Mouse (Mus musculus) cerebellum, adult 9-11 months (tissue): ENCODE measurements around the gene Slc2a9.

Experiments
- DNase-seq: peaks from one replicate; pipeline ENCODE4 v3.0.0; 2022

Slc2a9 gene

GRCm38 (mm10) chr5:38366650-38367470, 136.1 kb downstream of the Slc2a9 start:
- DNase-seq, result no peak

DNA sequence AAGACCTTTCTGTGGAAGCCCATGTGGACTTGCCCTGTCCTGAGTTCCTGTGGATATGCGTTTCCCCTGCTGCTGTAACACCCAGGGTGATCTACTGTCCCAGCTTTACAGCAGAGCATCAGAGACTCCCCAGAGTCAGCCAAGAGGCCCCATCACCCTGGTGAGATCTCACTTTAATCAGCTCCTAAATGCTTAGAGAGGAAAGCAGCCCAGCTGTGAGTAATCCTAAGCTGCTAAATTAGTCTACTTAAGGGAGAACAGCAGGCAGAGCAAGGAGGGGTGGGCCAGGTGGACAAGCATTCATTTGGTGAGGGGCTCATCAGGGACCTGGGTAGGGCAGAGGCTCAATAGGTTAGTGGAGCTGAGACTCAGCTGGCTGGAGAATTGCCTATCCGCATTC, 137.4 kb downstream of the Slc2a9 start:
- no peak for DNase-seq

DNA sequence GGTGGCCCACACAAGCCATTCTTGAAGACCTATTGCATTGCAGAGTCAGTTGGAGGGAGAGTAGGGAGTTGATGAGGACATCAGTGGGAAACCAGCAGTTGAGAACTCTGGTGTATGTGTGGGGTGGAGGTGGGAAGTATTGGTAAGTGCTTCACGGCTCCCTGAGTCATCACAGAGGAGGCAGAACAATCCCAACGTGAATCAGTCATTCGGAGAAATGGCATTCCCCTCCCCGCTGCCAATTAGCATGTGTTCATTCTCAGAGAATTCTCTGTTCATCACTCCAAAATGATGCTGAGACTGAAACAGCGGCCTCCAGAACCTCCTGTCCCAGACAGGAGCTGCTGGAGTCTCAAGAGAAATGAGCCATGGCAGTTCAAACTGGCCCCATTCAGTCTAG, 138.5 kb downstream of the Slc2a9 start:
- DNase-seq, result no peak

DNA sequence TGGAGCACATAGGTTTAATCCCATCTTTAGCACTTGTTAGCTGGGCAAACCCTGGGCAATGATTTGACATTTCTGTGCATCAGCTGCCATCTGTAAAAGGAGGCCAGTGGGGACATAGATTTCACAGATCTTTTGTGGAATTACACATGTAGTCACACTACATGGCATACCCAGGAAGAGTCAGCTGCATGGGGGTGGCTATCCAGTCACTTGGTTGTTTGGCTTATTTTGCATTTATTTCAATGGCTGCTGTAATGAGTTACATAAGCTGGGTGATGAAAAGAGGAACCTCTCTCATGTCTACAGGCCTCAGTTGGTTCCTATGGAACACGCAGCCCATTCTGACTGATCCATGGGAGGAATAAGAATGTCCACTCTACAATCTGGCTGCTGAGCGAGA, 143.2 kb downstream of the Slc2a9 start:
- no peak for DNase-seq

- no peak for DNase-seq
Observed at GRCm38 (mm10) chr5:38356927-38357326, 146.0 kb downstream of the Slc2a9 start.

- DNase-seq, result no peak
Observed at GRCm38 (mm10) chr5:38350351-38350929, 152.5 kb downstream of the Slc2a9 start.

GRCm38 (mm10) chr5:38346646-38347432, 156.1 kb downstream of the Slc2a9 start:
- no peak for DNase-seq

GRCm38 (mm10) chr5:38343101-38343500, 159.8 kb downstream of the Slc2a9 start:
- DNase-seq, result no peak

- no peak for DNase-seq
Observed at GRCm38 (mm10) chr5:38334582-38334981, 168.4 kb downstream of the Slc2a9 start.

DNA sequence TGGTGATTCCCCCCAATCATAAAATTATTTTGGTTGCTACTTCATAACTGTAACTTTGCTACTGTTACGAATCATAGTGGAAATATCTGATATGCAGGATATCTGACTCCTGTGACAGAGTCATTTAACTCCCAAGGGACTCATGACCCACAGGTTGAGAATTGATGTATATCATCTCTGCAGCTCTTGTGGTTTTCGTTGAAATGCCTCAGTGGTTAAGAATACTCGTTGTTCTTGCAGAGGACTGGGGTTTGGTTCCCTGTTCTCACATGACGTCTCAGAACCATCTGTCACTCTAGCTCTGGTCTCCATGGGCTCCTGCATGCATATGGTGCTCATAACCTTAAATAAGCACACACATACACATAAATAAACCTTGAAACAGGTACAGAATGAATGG, 169.6 kb downstream of the Slc2a9 start:
- DNase-seq, result no peak

DNA sequence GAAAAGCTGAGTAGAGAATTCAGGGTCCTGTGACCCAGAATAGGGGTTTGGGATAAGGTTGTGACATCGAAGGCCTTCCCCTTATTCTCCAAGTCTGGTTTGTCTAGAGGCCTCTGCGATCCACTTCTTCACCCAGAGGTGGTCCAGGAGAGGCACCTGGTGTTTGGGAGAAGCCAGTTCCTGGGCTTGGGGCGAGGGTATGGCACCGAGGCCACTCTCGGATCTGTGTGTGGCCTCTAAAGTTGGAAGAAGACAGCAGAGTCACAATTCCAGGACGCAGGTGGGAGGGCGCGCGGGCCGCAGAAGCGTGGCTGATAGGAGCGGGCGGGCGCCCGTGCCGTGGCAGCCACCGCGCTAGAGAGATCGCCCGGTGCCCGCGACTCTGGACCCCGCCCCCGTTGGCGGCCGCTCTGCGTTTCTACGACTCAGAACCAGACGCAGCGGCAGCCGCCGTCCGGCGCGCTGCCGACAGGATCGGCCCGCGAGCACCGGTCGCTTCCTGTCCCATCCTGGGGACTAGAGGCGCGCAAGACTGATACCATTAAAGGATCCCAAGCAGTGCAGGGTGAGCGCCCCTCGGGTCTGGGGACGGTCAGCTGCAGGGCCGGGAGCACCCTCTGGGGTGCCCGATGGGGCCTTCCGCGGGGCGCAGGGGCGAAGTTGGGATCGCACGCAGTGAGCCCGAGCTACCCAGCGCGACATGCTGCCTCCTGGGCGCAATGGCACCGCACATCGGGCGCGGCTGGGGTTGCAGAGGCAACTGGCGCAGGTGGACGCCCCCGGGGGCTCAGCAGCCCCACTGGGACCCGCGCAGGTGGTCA, 183.8 kb downstream of the Slc2a9 start, which contains the start of gene Drd5:
TSS of gene Drd5 (plus strand) at position 402 of the 821 bp plus-strand sequence.
- no peak for DNase-seq

GRCm38 (mm10) chr5:38309795-38310194, 193.1 kb downstream of the Slc2a9 start:
- no peak for DNase-seq

DNA sequence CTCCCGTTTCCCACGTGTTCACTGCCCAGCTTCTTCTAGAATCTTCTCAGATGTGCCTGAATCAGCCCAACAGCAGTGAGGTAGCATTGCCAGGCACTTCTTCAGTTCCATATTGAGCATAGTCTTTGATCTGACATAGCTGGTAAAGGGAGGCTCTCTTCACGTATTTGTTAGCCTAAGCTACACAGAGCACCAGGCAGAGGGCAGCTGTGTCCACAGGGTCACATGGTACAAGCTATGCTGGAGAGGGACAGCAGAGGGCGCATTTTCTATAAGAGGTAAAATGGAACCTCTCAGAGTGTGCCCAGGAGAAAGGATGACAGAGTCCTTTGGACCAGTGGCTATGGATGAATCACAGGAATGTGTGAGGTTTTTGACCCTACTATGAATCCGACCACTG, 194.1 kb downstream of the Slc2a9 start:
- DNase-seq, result peak; percentile 27

DNA sequence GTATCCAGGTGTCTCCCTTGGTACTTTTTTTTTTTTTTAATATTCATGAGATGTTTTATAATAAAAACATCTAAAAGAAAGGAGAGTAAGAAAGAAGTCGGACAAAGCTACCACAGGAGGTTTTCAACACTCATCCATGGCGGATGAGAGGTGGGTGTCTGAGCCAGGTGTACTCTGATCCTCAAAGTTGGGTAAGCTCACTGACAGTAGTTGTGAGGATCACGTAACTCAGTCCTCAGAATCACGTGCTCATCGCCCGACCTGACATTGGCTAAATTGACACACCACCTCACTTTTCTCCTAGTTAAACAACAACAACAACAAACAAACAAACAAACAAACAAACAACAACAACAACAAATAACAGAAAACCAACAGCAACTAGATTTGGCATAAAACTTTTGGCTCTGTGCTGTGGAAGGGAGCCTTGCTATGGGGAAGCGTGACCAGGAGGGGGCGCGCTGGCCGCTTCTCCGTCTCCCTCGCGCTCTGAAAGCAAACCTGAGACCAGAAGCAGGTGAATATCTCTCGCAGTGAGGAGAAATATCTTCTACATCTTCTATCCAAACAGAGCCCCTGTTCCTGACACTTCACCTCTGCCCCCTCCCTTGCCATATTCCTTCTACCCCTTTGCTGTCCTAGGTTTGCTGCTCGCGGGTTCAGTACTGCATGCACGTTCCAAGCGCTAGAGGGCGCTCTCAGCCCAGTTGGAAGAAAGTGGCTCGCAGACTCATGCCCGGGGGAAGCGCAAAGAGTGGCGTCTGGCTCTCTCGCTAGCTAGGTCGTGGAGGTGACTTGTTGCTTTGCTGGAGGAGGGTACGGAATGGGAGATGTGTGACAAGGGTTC, 195.5 kb downstream of the Slc2a9 start:
- DNase-seq, result peak; percentile 85

DNA sequence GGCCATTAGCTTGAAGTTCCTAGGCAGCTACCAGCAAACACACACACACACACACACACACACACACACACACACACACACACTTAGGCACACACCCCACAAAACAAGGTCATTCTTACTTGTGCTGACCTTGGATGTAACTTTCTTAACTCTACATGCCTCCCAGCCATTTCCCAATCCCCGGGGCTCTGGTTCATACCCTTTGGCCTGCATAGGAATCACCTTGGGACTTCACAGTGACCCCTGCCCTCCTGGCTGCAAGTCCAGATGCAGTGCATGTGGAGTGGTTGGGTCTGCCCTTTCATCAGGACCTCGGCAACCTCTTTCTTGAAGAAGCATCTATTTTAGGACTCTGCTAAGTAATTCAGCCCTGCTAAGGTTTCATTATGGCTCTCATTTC, 197.7 kb downstream of the Slc2a9 start:
- no peak for DNase-seq

DNA sequence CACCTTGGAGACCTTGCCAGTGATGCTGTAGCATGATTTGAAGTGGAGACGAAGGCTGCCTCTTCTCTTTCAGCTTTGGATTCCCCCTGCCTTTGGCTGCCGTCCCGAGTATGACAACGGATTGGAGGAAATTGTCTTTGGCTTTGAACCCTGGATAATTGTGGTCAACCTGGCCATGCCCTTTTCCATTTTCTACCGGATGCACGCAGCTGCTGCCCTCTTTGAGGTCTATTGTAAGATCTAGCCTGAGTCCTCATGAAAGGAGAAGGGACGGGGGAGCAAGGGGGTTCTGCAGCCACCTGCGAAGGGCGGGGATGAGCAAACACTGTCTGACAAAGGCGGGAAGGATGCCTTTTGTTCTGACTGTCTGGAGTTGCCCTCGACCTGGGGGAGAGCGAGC, 200.3 kb downstream of the Slc2a9 start:
- DNase-seq, result no peak

GRCm38 (mm10) chr5:38301761-38302411, 201.1 kb downstream of the Slc2a9 start:
- no peak for DNase-seq
